Mouse (Mus musculus) cerebellum, adult 11 months (tissue): ENCODE data around the gene Dtx1.
A peak's percentile ranks its signal among the peaks of the same experiment; 100 is the strongest.

Source experiments
- DNase-seq: peaks from one replicate; pipeline ENCODE4 v3.0.0; 2022

Dtx1 gene

GRCm38 (mm10) chr5:120703660-120704059, 8.1 kb downstream of the Dtx1 start:
- DNase-seq, result peak; percentile 26

- peak; percentile 84 for DNase-seq
Measured at GRCm38 (mm10) chr5:120702969-120703368, 8.8 kb downstream of the Dtx1 start.

GRCm38 (mm10) chr5:120702421-120702820, 9.3 kb downstream of the Dtx1 start:
- DNase-seq, result peak; percentile 60

GRCm38 (mm10) chr5:120700996-120701790, 10.5 kb downstream of the Dtx1 start:
- peak; percentile 31 for DNase-seq

- DNase-seq, result peak; percentile 56
Measured at GRCm38 (mm10) chr5:120698801-120699391, 12.8 kb downstream of the Dtx1 start.

GRCm38 (mm10) chr5:120698181-120698580, 13.5 kb downstream of the Dtx1 start:
- no peak for DNase-seq

GRCm38 (mm10) chr5:120696865-120697264, 14.9 kb downstream of the Dtx1 start:
- no peak for DNase-seq

- DNase-seq, result peak; percentile 8
Measured at GRCm38 (mm10) chr5:120696057-120696743, 15.5 kb downstream of the Dtx1 start.

- DNase-seq, result peak; percentile 50
Measured at GRCm38 (mm10) chr5:120694695-120695074, 17.0 kb downstream of the Dtx1 start.

- DNase-seq, result no peak
Measured at GRCm38 (mm10) chr5:120693931-120694694, 17.6 kb downstream of the Dtx1 start.

GRCm38 (mm10) chr5:120692034-120692433, 19.7 kb downstream of the Dtx1 start:
- DNase-seq, result no peak

GRCm38 (mm10) chr5:120690417-120690816, 21.3 kb downstream of the Dtx1 start:
- DNase-seq, result no peak

GRCm38 (mm10) chr5:120688434-120688833, 23.3 kb downstream of the Dtx1 start:
- DNase-seq, result no peak

GRCm38 (mm10) chr5:120687897-120688296, 23.8 kb downstream of the Dtx1 start:
- DNase-seq, result no peak

- no peak for DNase-seq
Measured at GRCm38 (mm10) chr5:120687484-120687851, 24.3 kb downstream of the Dtx1 start.

- no peak for DNase-seq
Measured at GRCm38 (mm10) chr5:120686749-120687483, 24.8 kb downstream of the Dtx1 start.

- no peak for DNase-seq
Measured at GRCm38 (mm10) chr5:120685678-120686077, 26.0 kb downstream of the Dtx1 start.

GRCm38 (mm10) chr5:120682982-120683771, 28.6 kb downstream of the Dtx1 start:
- DNase-seq, result no peak

- DNase-seq, result no peak
Measured at GRCm38 (mm10) chr5:120680918-120681317, 30.8 kb downstream of the Dtx1 start.

- peak; percentile 56 for DNase-seq
Measured at GRCm38 (mm10) chr5:120679676-120680555, 31.8 kb downstream of the Dtx1 start.

- peak; percentile 24 for DNase-seq
Measured at GRCm38 (mm10) chr5:120677516-120677915, 34.2 kb downstream of the Dtx1 start.
